Mouse (Mus musculus) urinary bladder, postnatal 25 days (tissue): ENCODE measurements at regions not wholly inside any gene's neighbourhood (a gene's known extent, or its start where the extent isn't known, plus 50 kb on each side); places are given as distances from the start of the nearest gene placed in this dataset.

Source experiments
- DNase-seq: peaks from one replicate; pipeline ENCODE4 v3.0.0; 2022; ENCODE audit warnings: low spot score

- DNase-seq, result no peak
Measured at GRCm38 (mm10) chr5:90030737-90031136, 147.6 kb upstream of the Adamts3 start.

GRCm38 (mm10) chr5:90029751-90030150 is 146.6 kb upstream of the Adamts3 start:
- peak; percentile 23 for DNase-seq

GRCm38 (mm10) chr5:90026835-90027753 is 144.0 kb upstream of the Adamts3 start:
- no peak for DNase-seq

GRCm38 (mm10) chr5:90021447-90021846 is 138.3 kb upstream of the Adamts3 start:
- no peak for DNase-seq

- DNase-seq, result no peak
Measured at GRCm38 (mm10) chr5:90000758-90001157, 117.6 kb upstream of the Adamts3 start.

GRCm38 (mm10) chr5:89991568-89991967 is 108.4 kb upstream of the Adamts3 start:
- DNase-seq, result no peak

GRCm38 (mm10) chr5:89981627-89982026 is 98.5 kb upstream of the Adamts3 start:
- no peak for DNase-seq

- no peak for DNase-seq
Measured at GRCm38 (mm10) chr5:89980204-89980603, 97.1 kb upstream of the Adamts3 start.

- DNase-seq, result no peak
Measured at GRCm38 (mm10) chr5:89952611-89953010, 69.5 kb upstream of the Adamts3 start.

- DNase-seq, result no peak
Measured at GRCm38 (mm10) chr5:89945660-89945925, 62.5 kb upstream of the Adamts3 start.

- no peak for DNase-seq
Measured at GRCm38 (mm10) chr5:89944855-89945659, 61.9 kb upstream of the Adamts3 start.

- DNase-seq, result no peak
Measured at GRCm38 (mm10) chr5:89943276-89944127, 60.4 kb upstream of the Adamts3 start.

GRCm38 (mm10) chr5:89942244-89942643 is 59.1 kb upstream of the Adamts3 start:
- DNase-seq, result no peak

GRCm38 (mm10) chr5:89932999-89933398 is 49.9 kb upstream of the Adamts3 start:
- DNase-seq, result no peak
